Mouse (Mus musculus): ENCODE data around the gene Parp8.

- no peak for TF ChIP-seq EP300 (IDR thresholded peaks at IDR 0.05; ENCODE audit: low read depth)
- TF ChIP-seq CTCF (IDR thresholded peaks at IDR 0.05; ENCODE audit: low read depth), result no peak
Measured at GRCm38 (mm10) chr13:116811456-116811855, 213.9 kb downstream of the Parp8 start.
